Mouse (Mus musculus) CH12.LX (cell line): ENCODE results near the gene Lor. TPM values are rescaled to one million over a fixed set of nuclear protein-coding genes. Genes with fewer than 3 reads are reported as not detected.

Experiments used
- DNase-seq: peaks from one replicate; pipeline ENCODE4 v3.0.0-alpha.2; 2013; ENCODE audit errors: extremely low read depth
- H3K27ac ChIP-seq: 2 replicates; pipeline ENCODE4 v1.5.1; 2012; ENCODE audit warnings: low read depth, mild to moderate bottlenecking, control low read depth, moderate library complexity; ENCODE audit not compliant: insufficient read depth
- H3K27me3 ChIP-seq: replicated peaks from 2 replicates; pipeline ENCODE3; 2012; ENCODE audit warnings: inconsistent platforms
- H3K36me3 ChIP-seq, 2 experiments: replicated peaks in 1 of 2; 2 replicates each; pipeline versions ENCODE3 to v1.6.1; 2012; ENCODE audit warnings: inconsistent platforms in 1 of 2, low read length in 1 of 2, mild to moderate bottlenecking in 1 of 2, mixed read lengths in 1 of 2, moderate library complexity in 1 of 2; ENCODE audit not compliant: control insufficient read depth in 1 of 2, insufficient read depth in 1 of 2
- H3K4me1 ChIP-seq, 2 experiments: 2 replicates each; pipeline ENCODE4 v1.6.1; 2012; ENCODE audit warnings: inconsistent platforms in 1 of 2, moderate library complexity in 1 of 2; ENCODE audit not compliant: insufficient read depth in 2 of 2, control insufficient read depth in 1 of 2
- H3K4me2 ChIP-seq: 2 replicates; pipeline ENCODE4 v1.6.1; 2012; ENCODE audit warnings: low read depth, mild to moderate bottlenecking, control low read depth; ENCODE audit not compliant: poor library complexity, insufficient read depth, severe bottlenecking
- H3K4me3 ChIP-seq, 3 experiments: fragments of 150-350 bp in 1 of 3; sonication (generic) in 1 of 3; replicated peaks in 1 of 3; 2 replicates each; pipeline versions ENCODE3 to v1.5.1; 2011 to 2012; ENCODE audit warnings: low read depth in 2 of 3, low read length in 2 of 3, mild to moderate bottlenecking in 2 of 3, moderate library complexity in 2 of 3, control low read depth in 1 of 3, improper control_type of control experiment in 1 of 3, inconsistent platforms in 1 of 3, mixed read lengths in 1 of 3; ENCODE audit not compliant: poor library complexity in 1 of 3
- H3K79me2 ChIP-seq: replicated peaks from 2 replicates; pipeline ENCODE4 v1.6.1; 2012; ENCODE audit warnings: mild to moderate bottlenecking, moderate library complexity; ENCODE audit not compliant: control insufficient read depth, poor library complexity, insufficient read depth, severe bottlenecking; ENCODE audit errors: extremely low read depth
- H3K9ac ChIP-seq: 2 replicates; pipeline ENCODE4 v1.6.1; 2012; ENCODE audit warnings: low read depth, mild to moderate bottlenecking, control low read depth, moderate library complexity; ENCODE audit not compliant: insufficient read depth
- H3K9me3 ChIP-seq: replicated peaks from 2 replicates; pipeline ENCODE3; 2012; ENCODE audit warnings: low read length, inconsistent platforms, mixed read lengths
- CHD1 ChIP-seq: IDR thresholded peaks from 2 replicates; pipeline ENCODE4 v1.6.1; 2012; ENCODE audit warnings: low read depth, low read length, improper control_type of control experiment, inconsistent platforms
- CHD2 ChIP-seq: IDR thresholded peaks from 2 replicates; pipeline ENCODE4 v1.6.1; 2011; ENCODE audit warnings: low read length, improper control_type of control experiment
- CTCF ChIP-seq, 2 experiments: IDR thresholded peaks in 1 of 2; conservative IDR thresholded peaks in 1 of 2; 2 replicates each; pipeline ENCODE4 v1.5.1; 2011 to 2012; ENCODE audit warnings: low read depth in 2 of 2, low read length in 2 of 2, improper control_type of control experiment in 1 of 2, inconsistent platforms in 1 of 2, mild to moderate bottlenecking in 1 of 2, moderate library complexity in 1 of 2
- ELF1 ChIP-seq: IDR thresholded peaks from 2 replicates; pipeline ENCODE4 v1.6.1; 2014; ENCODE audit warnings: low read depth, mild to moderate bottlenecking, inconsistent platforms, low read length, improper control_type of control experiment
- ETS1 ChIP-seq: conservative IDR thresholded peaks from 2 replicates; pipeline ENCODE4 v1.6.1; 2012; ENCODE audit warnings: low read depth, mild to moderate bottlenecking, inconsistent platforms, low read length, improper control_type of control experiment, moderate library complexity
- GABPA ChIP-seq: IDR thresholded peaks from 2 replicates; pipeline ENCODE4 v1.6.1; 2012; ENCODE audit warnings: low read depth, low read length, improper control_type of control experiment, inconsistent platforms; ENCODE audit not compliant: insufficient replicate concordance
- IRF4 ChIP-seq: IDR thresholded peaks from 2 replicates; pipeline ENCODE4 v1.6.1; 2014; ENCODE audit warnings: low read depth, mild to moderate bottlenecking, inconsistent platforms, low read length, improper control_type of control experiment
- JUND ChIP-seq: conservative IDR thresholded peaks from 2 replicates; pipeline ENCODE4 v1.6.1; 2011; ENCODE audit warnings: low read depth, low read length, improper control_type of control experiment
- MAFK ChIP-seq: IDR thresholded peaks from 2 replicates; pipeline ENCODE4 v1.6.1; 2011; ENCODE audit warnings: low read length, improper control_type of control experiment; ENCODE audit not compliant: insufficient replicate concordance
- MAX ChIP-seq: IDR thresholded peaks from 2 replicates; pipeline ENCODE4 v1.6.1; 2011; ENCODE audit warnings: low read length, improper control_type of control experiment
- MAZ ChIP-seq: IDR thresholded peaks from 2 replicates; pipeline ENCODE4 v1.6.1; 2012; ENCODE audit warnings: low read depth, mild to moderate bottlenecking, inconsistent platforms, low read length, improper control_type of control experiment, moderate library complexity
- MYC ChIP-seq: IDR thresholded peaks from 2 replicates; pipeline ENCODE4 v1.6.1; 2011; ENCODE audit warnings: low read depth, mild to moderate bottlenecking, improper control_type of control experiment, low read length
- NELFE ChIP-seq: IDR thresholded peaks from 2 replicates; pipeline ENCODE4 v1.6.1; 2011; ENCODE audit warnings: low read depth, low read length, improper control_type of control experiment
- POLR2AphosphoS2 ChIP-seq: IDR thresholded peaks from 2 replicates; pipeline ENCODE4 v1.6.1; 2011; ENCODE audit warnings: low read depth, low read length, improper control_type of control experiment
- RAD21 ChIP-seq: IDR thresholded peaks from 2 replicates; pipeline ENCODE4 v1.6.1; 2011; ENCODE audit warnings: low read depth, mild to moderate bottlenecking, low read length, improper control_type of control experiment, moderate library complexity
- RCOR1 ChIP-seq: conservative IDR thresholded peaks from 2 replicates; pipeline ENCODE4 v1.6.1; 2012; ENCODE audit warnings: low read depth, mild to moderate bottlenecking, inconsistent platforms, low read length, improper control_type of control experiment
- SIN3A ChIP-seq: IDR thresholded peaks from 2 replicates; pipeline ENCODE4 v1.6.1; 2012; ENCODE audit warnings: low read length, improper control_type of control experiment, inconsistent platforms
- TCF12 ChIP-seq: IDR thresholded peaks from 2 replicates; pipeline ENCODE4 v1.6.1; 2014; ENCODE audit warnings: low read depth, mild to moderate bottlenecking, inconsistent platforms, low read length, improper control_type of control experiment
- USF1 ChIP-seq: IDR thresholded peaks from 2 replicates; pipeline ENCODE4 v1.6.1; 2014; ENCODE audit warnings: low read depth, mild to moderate bottlenecking, inconsistent platforms, low read length, improper control_type of control experiment
- USF2 ChIP-seq: conservative IDR thresholded peaks from 2 replicates; pipeline ENCODE4 v1.6.1; 2011; ENCODE audit warnings: low read depth, low read length, improper control_type of control experiment
- dilution Hi-C: fragments of 300-500 bp; cut with MboI; formaldehyde crosslinking; loops from 2 replicates; pipeline ENCODE4 v1.14.3; 2020; ENCODE audit warnings: low sequenced_read_pairs; ENCODE audit not compliant: extremely low pct_unique_long_range_greater_than_20kb, extremely low pct_ligation_motif_present
- in situ Hi-C: fragments of 300-500 bp; cut with MboI; formaldehyde crosslinking; loops from 3 replicates; pipeline ENCODE4 v1.14.3; 2019; ENCODE audit warnings: low sequenced_read_pairs, low pct_ligation_motif_present, low pct_unique_long_range_greater_than_20kb, mixed read lengths
- polyA plus RNA-seq: library from polyadenylated mRNA; unstranded; fragments of >175 nt; gene quantifications from 2 replicates; pipeline ENCODE4 v1.2.1, GENCODE M21; 2012; ENCODE audit warnings: low read depth; ENCODE audit not compliant: insufficient read length
- total RNA-seq, 2 experiments: library from RNA; depleted of rRNA; stranded (reverse); fragments of 300-350 nt in 1 of 2; fragments of >200 nt in 1 of 2; gene quantifications; 2 replicates each; pipeline ENCODE4 v1.2.3; 2012 to 2014

Gene Lor
- total and polyA plus RNA-seq, 3 experiments: not detected

- no peak for DNase-seq
- Histone ChIP-seq H3K36me3 (no peaks in the 10 kb centered on the region), H3K9me3 (peaks cover 69% of the 10 kb centered on the region), H3K4me1 (no peaks in the 10 kb centered on the region), H3K79me2 (no peaks in the 10 kb centered on the region), H3K9ac (no peak overlapping the region), H3K4me2 (no peak overlapping the region), H3K4me3 (no peak overlapping the region), H3K27ac (no peak overlapping the region), H3K27me3 (no peaks in the 10 kb centered on the region)
- in situ Hi-C loops (no loop called here), dilution Hi-C loops (no loop called here)
- TF ChIP-seq RAD21 (no peak), NELFE (no peak), MAX (no peak), MYC (no peak), CHD1 (no peak), IRF4 (no peak)
Observed at GRCm38 (mm10) chr3:92033892-92034291, 49.0 kb downstream of the Lor start.

- no peaks in the 10 kb centered on the region for H3K27me3 ChIP-seq
- in situ Hi-C loops: no loop called here
- H3K79me2 ChIP-seq: no peaks in the 10 kb centered on the region
- no peak for DNase-seq
- dilution Hi-C loops: no loop called here
- H3K4me1 ChIP-seq: no peaks in the 10 kb centered on the region
- no peak for TF ChIP-seq ETS1
- no peak for TF ChIP-seq SIN3A
- no peak for TF ChIP-seq POLR2AphosphoS2
- no peak for TF ChIP-seq IRF4
- TF ChIP-seq RCOR1: no peak
- no peak for TF ChIP-seq MAFK
- no peak for TF ChIP-seq RAD21
- TF ChIP-seq CTCF (conservative IDR thresholded peaks at IDR 0.05 in 1 of 2, IDR thresholded peaks at IDR 0.05 in 1 of 2; ENCODE audit: low read depth in 2 of 2, low read length in 2 of 2): no peak
- TF ChIP-seq CHD2: no peak
- TF ChIP-seq USF1: no peak
- no peak for TF ChIP-seq USF2
- no peak for TF ChIP-seq JUND
- no peak for TF ChIP-seq MAZ
- TF ChIP-seq TCF12: no peak
- TF ChIP-seq ELF1: no peak
- TF ChIP-seq GABPA: no peak
- H3K9me3 ChIP-seq: peaks cover 63% of the 10 kb centered on the region
- no peak overlapping the region for H3K9ac ChIP-seq
- H3K27ac ChIP-seq: no peak overlapping the region
- H3K36me3 ChIP-seq: no peaks in the 10 kb centered on the region
- H3K4me2 ChIP-seq: no peak overlapping the region
- H3K4me3 ChIP-seq: no peak overlapping the region
Observed at GRCm38 (mm10) chr3:92033203-92033602, 49.7 kb downstream of the Lor start.

Other genes with a start within 250 kb of the Lor start
- gene Pglyrp3, start 68.6 kb downstream of the Lor start, total RNA-seq (2012; rRNA removed): not detected in 2 replicates
- not detected in 2 replicates for gene Pglyrp3, start 68.6 kb downstream of the Lor start, total RNA-seq (2014; rRNA removed)
- gene Pglyrp3, start 68.6 kb downstream of the Lor start, polyA plus RNA-seq: not detected in 2 replicates
- not detected in 2 replicates for gene Prr9, start 40.8 kb upstream of the Lor start, total RNA-seq (2012; rRNA removed)
- gene Prr9, start 40.8 kb upstream of the Lor start, total RNA-seq (2014; rRNA removed): not detected in 2 replicates
- gene Prr9, start 40.8 kb upstream of the Lor start, polyA plus RNA-seq: not detected in 2 replicates
- gene Lelp1, start 59.6 kb upstream of the Lor start, total RNA-seq (2012; rRNA removed): not detected in 2 replicates
- not detected in 2 replicates for gene Lelp1, start 59.6 kb upstream of the Lor start, total RNA-seq (2014; rRNA removed)
- not detected in 2 replicates for gene Lelp1, start 59.6 kb upstream of the Lor start, polyA plus RNA-seq
- not detected in 2 replicates for gene Sprr2a1, start 132.7 kb upstream of the Lor start, total RNA-seq (2012; rRNA removed)
- gene Sprr2a1, start 132.7 kb upstream of the Lor start, total RNA-seq (2014; rRNA removed): not detected in 2 replicates
- gene Sprr2a1, start 132.7 kb upstream of the Lor start, polyA plus RNA-seq: not detected in 2 replicates
- gene Sprr2a2, start 132.8 kb upstream of the Lor start, total RNA-seq (2012; rRNA removed): not detected in 2 replicates
- not detected in 2 replicates for gene Sprr2a2, start 132.8 kb upstream of the Lor start, total RNA-seq (2014; rRNA removed)
- not detected in 2 replicates for gene Sprr2a2, start 132.8 kb upstream of the Lor start, polyA plus RNA-seq
- not detected in 2 replicates for gene Sprr2a3, start 202.3 kb upstream of the Lor start, total RNA-seq (2012; rRNA removed)
- gene Sprr2a3, start 202.3 kb upstream of the Lor start, total RNA-seq (2014; rRNA removed): not detected in 2 replicates
- not detected in 2 replicates for gene Sprr2a3, start 202.3 kb upstream of the Lor start, polyA plus RNA-seq
- gene Sprr2b, start 233.5 kb upstream of the Lor start, total RNA-seq (2012; rRNA removed): not detected in 2 replicates
- not detected in 2 replicates for gene Sprr2b, start 233.5 kb upstream of the Lor start, total RNA-seq (2014; rRNA removed)
- not detected in 2 replicates for gene Sprr2b, start 233.5 kb upstream of the Lor start, polyA plus RNA-seq